Mouse (Mus musculus): ENCODE measurements around the gene Faap20. TPM values are rescaled to one million over a fixed set of nuclear protein-coding genes. Genes with fewer than 3 reads are reported as not detected.

Gene Faap20
- total and polyA plus RNA-seq, 3 experiments = 18.6 to 34.4 TPM; not detected in 1

DNA sequence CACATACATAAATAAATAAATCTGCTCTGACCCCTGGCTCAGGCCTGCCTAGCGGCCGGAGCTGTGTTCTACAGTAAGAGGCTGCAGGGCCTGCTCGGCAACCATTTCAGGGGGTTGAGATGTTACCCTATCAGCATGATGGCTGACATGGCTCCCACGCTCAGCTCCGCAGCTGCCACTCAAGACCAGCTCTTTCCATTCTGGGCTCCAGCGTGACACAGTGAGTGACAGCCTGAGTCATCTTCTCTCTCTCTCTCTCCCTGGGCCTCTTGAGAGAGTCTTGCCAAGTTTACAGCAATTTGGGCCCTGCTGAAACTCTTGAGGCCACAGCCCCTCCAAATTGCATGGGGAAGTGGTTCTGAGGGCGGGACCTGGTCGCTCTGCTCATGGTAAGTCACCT lies 32.0 kb downstream of the Faap20 start:
- H3K4me3 ChIP-seq (ENCODE audit: control insufficient read depth in 1 of 2, insufficient read depth in 1 of 2, low read depth in 2 of 2, low read length in 2 of 2) = no peak overlapping the region
- DNase-seq (ENCODE audit: low read depth, low spot score) = peak; percentile 35
- H3K27ac ChIP-seq (ENCODE audit: control insufficient read depth, low read depth, low read length) = no peak overlapping the region
- H3K27me3 ChIP-seq (ENCODE audit: control insufficient read depth in 1 of 2, insufficient read depth in 2 of 2, low read length in 2 of 2) = peaks cover 0 to 1% of the 10 kb centered on the region in 2 experiments; a peak in 1 of 4 replicates
- H3K36me3 ChIP-seq (ENCODE audit: control insufficient read depth in 1 of 2, insufficient read depth in 2 of 2, low read length in 2 of 2) = peaks cover 0 to 3% of the 10 kb centered on the region in 2 experiments; a peak in 2 of 4 replicates
- H3K9me3 ChIP-seq (replicated peaks; ENCODE audit: insufficient read depth, low read length) = no peaks in the 10 kb centered on the region
- H3K9ac ChIP-seq (ENCODE audit: control insufficient read depth, low read depth, low read length, poor library complexity, severe bottlenecking) = no peak overlapping the region
- H3K4me1 ChIP-seq (ENCODE audit: control insufficient read depth in 1 of 2, insufficient read depth in 2 of 2, low read length in 2 of 2) = peaks cover 0 to 16% of the 10 kb centered on the region in 2 experiments; a peak in 2 of 4 replicates
- H3K79me2 ChIP-seq (ENCODE audit: control insufficient read depth, insufficient read depth, low read length, poor library complexity) = no peaks in the 10 kb centered on the region
- TF ChIP-seq SMC3 (IDR thresholded peaks at IDR 0.05; ENCODE audit: low read depth, low read length) = no peak
- TF ChIP-seq MAZ (IDR thresholded peaks at IDR 0.05; ENCODE audit: low read depth, low read length) = no peak
- no peak for TF ChIP-seq MXI1 (IDR thresholded peaks at IDR 0.05; ENCODE audit: low read depth, low read length)
- no peak for TF ChIP-seq ZC3H11A (IDR thresholded peaks at IDR 0.05; ENCODE audit: low read depth, low read length)
- TF ChIP-seq JUND (IDR thresholded peaks at IDR 0.05; ENCODE audit: low read depth, low read length) = no peak
- TF ChIP-seq NELFE (IDR thresholded peaks at IDR 0.05; ENCODE audit: low read depth, low read length) = no peak
- no peak for TF ChIP-seq GATA1 (IDR thresholded peaks at IDR 0.05; ENCODE audit: low read depth, low read length)
- no peak for TF ChIP-seq ELF1 (IDR thresholded peaks at IDR 0.05; ENCODE audit: low read depth, low read length)
- no peak for TF ChIP-seq CTCF (IDR thresholded peaks at IDR 0.05 in 2 of 3, conservative IDR thresholded peaks at IDR 0.05 in 1 of 3; ENCODE audit: control insufficient read depth in 1 of 3, insufficient read depth in 1 of 3, low read depth in 2 of 3, low read length in 3 of 3, poor library complexity in 1 of 3, severe bottlenecking in 1 of 3)
- no peak for TF ChIP-seq TAL1 (IDR thresholded peaks at IDR 0.05; ENCODE audit: low read length)

DNA sequence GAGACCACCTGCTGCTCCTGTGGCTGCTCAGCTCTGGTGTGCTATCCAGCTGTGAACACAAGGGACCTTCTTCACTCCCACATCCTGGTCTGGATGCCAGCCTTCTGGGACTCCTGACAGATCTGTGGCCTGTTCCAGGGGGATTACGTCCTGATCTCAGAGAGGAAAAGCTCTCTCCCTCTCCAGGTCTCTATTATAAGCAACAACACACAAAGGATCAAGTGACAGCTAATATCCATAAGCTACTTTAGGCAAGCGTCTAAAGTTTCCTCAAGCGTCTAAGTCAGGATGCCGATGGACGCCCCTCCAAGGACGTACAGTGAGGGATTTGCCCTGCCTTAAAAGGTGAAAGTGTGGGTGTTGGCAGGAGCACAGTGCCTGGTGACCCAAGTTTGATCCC lies 32.6 kb downstream of the Faap20 start:
- peaks cover 0 to 16% of the 10 kb centered on the region in 2 experiments; a peak in 2 of 4 replicates for H3K4me1 ChIP-seq (ENCODE audit: control insufficient read depth in 1 of 2, insufficient read depth in 2 of 2, low read length in 2 of 2)
- H3K36me3 ChIP-seq (ENCODE audit: control insufficient read depth in 1 of 2, insufficient read depth in 2 of 2, low read length in 2 of 2) = peaks cover 0 to 3% of the 10 kb centered on the region in 2 experiments; a peak in 2 of 4 replicates
- H3K9ac ChIP-seq (ENCODE audit: control insufficient read depth, low read depth, low read length, poor library complexity, severe bottlenecking) = no peak overlapping the region
- H3K9me3 ChIP-seq (replicated peaks; ENCODE audit: insufficient read depth, low read length) = no peaks in the 10 kb centered on the region
- DNase-seq (ENCODE audit: low read depth, low spot score) = no peak
- no peak overlapping the region for H3K4me3 ChIP-seq (ENCODE audit: control insufficient read depth in 1 of 2, insufficient read depth in 1 of 2, low read depth in 2 of 2, low read length in 2 of 2)
- H3K27ac ChIP-seq (ENCODE audit: control insufficient read depth, low read depth, low read length) = no peak overlapping the region
- TF ChIP-seq SIN3A (IDR thresholded peaks at IDR 0.05; ENCODE audit: low read length) = no peak
- no peak for TF ChIP-seq ZKSCAN1 (IDR thresholded peaks at IDR 0.05; ENCODE audit: low read depth, low read length)
- no peak for TF ChIP-seq JUND (IDR thresholded peaks at IDR 0.05; ENCODE audit: low read depth, low read length)
- no peak for TF ChIP-seq ETS1 (IDR thresholded peaks at IDR 0.05; ENCODE audit: low read depth, low read length)
- TF ChIP-seq TAL1 (IDR thresholded peaks at IDR 0.05; ENCODE audit: low read length) = no peak
- no peak for TF ChIP-seq GATA1 (IDR thresholded peaks at IDR 0.05; ENCODE audit: low read depth, low read length)
- TF ChIP-seq POLR2AphosphoS5 (IDR thresholded peaks at IDR 0.05; ENCODE audit: borderline replicate concordance, low read depth, low read length) = no peak
- TF ChIP-seq ZNF384 (IDR thresholded peaks at IDR 0.05; ENCODE audit: low read depth, low read length) = no peak
- TF ChIP-seq CHD1 (IDR thresholded peaks at IDR 0.05; ENCODE audit: low read depth, low read length) = no peak
- TF ChIP-seq MYB (IDR thresholded peaks at IDR 0.05; ENCODE audit: low read depth, low read length) = no peak
- TF ChIP-seq CTCF (IDR thresholded peaks at IDR 0.05 in 2 of 3, conservative IDR thresholded peaks at IDR 0.05 in 1 of 3; ENCODE audit: control insufficient read depth in 1 of 3, insufficient read depth in 1 of 3, low read depth in 2 of 3, low read length in 3 of 3, poor library complexity in 1 of 3, severe bottlenecking in 1 of 3) = no peak
- TF ChIP-seq USF1 (IDR thresholded peaks at IDR 0.05; ENCODE audit: low read depth, low read length) = no peak
- no peaks in the 10 kb centered on the region for H3K79me2 ChIP-seq (ENCODE audit: control insufficient read depth, insufficient read depth, low read length, poor library complexity)
- H3K27me3 ChIP-seq (ENCODE audit: control insufficient read depth in 1 of 2, insufficient read depth in 2 of 2, low read length in 2 of 2) = peaks cover 0 to 1% of the 10 kb centered on the region in 2 experiments; a peak in 1 of 4 replicates

Data from MEL (cell line).